Mouse (Mus musculus) gastrocnemius, postnatal 4 days (tissue): Measurements from ENCODE around the gene Dennd4b. TPM values are rescaled to one million over a fixed set of nuclear protein-coding genes. Genes with fewer than 3 reads are reported as not detected.
"Not testable (repeated sequence)": the region's sequence is repeated elsewhere in the genome, so short reads cannot be mapped to it uniquely, and the experiment has no call there.

Experiments used
- DNase-seq, 2 experiments: peaks; one replicate each; pipeline ENCODE4 v3.0.0; 2021 to 2022; ENCODE audit warnings: low spot score in 2 of 2, mixed read lengths in 2 of 2
- total RNA-seq, 2 experiments: library from RNA; stranded (reverse); gene quantifications; 2 replicates each; pipeline ENCODE4 v1.2.3; 2021

Gene Dennd4b
- total RNA-seq, 2 experiments from 2014 or later: 26.1 to 27.2 TPM

- DNase-seq: not testable (repeated sequence)
Observed at GRCm38 (mm10) chr3:90252659-90253058, 12.3 kb upstream of the Dennd4b start.

DNA sequence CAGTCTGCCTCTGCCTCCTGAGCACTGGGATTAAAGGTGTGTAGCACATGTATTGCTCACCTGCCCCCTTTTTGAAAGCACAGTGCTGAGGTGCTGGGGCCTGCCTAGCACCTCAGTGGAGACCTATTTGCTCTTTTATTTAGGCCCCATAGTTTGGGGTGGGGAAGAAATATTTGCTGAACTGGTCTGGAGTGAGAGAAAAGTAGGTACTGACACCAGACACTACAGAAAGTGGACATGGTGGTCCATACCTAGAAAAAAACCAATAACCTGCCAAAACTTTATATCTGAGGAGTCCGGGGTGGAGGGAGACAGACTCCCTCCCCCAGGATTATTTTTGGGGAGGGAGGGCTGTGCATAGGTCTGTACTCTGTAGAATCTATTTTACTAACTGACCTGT lies 11.8 kb upstream of the Dennd4b start:
- not testable (repeated sequence) for DNase-seq

DNA sequence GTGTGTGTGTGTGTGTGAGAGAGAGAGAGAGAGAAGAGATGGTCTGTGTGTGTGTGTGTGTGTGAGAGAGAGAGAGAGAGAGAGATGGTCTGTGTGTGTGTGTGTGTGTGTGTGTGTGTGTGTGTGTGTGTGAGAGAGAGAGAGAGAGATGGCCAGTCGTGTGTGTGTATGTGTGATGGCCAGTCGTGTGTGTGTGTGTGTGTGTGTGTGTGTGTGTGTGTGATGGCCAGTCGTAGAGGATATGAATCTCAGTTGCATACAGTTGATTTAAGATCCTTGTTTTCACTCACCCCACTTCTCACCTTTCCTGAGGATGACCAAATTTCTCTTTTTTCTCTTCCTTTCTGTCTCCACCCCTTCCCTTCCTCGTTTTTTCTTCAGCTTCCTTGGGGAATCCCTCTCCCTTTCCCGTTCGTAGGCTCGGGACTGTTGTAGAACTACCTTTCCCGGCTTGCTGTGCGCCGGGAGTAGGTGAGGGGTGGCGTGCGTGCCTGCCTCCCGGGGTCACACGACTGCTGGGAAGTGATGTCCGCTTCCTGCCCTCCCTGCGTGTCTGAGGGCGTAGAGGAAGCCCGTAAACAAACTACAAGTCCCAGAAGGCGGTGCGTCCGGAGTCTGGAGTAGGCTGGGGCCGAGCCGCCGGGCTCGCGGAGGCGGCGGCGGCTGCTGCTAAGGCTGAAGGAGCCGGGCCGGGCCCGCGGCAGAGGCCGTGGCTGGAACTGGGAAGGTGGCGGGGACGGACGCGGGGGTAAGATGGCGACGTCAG lies 11.1 kb upstream of the Dennd4b start, which contains the start of gene Crtc2:
Gene Crtc2 (plus strand): TSS at position 511 of the 766 bp plus-strand sequence.
- peak; percentile 87 to 93 for DNase-seq

DNA sequence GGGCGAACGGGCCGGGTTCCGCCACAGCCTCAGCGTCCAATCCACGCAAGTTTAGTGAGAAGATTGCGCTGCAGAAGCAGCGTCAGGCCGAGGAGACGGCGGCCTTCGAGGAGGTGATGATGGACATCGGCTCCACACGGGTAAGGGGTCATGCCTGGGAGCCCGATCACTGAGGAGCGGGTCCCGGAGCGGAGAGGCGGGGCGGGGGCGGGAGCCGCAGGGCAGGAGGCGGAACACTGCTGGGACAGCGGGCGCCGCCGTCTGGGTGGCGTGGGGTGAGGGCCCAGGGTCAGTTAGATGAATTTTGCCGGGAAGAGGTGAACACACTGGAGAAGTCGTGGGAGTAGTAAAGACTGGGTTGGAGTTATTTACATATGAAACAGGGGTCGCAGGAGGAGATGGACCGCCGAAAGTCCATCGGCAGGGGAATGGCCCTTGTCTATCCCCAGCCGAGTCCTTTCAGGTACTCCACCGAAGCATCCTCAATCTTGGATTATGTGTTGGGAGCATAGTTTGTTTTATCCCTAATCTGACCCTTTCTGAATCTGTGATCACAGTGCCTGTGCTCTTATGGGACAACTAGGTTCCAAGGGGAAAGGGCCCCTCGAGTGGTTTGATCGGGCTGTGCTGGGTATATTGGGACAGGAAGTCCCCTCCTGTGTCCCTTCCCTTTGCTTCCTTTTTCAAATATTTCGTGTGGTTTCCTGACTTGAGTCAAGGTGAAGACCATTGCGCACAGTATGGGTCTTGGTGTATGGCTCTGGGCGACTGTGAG lies 10.4 kb upstream of the Dennd4b start:
- DNase-seq: peak in 1 of 2 experiments; percentile 62

DNA sequence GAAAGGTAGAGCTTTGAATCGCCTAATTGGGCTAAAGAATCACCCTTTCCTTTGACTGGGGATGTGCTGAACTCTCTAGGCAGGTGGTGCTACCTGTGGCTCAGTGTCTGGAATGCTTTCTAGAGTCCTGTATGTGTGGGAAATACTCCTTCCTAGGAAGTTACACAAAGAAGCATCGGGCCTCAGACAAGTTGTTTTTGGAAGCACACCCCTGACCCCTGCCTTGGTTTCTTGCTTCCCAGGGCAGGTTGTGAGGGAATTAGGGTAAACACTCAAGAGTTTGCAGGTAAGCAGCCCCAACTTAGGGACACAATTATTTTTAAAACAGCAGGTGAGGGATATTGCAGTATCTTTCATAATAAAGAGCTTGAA lies 9.8 kb upstream of the Dennd4b start:
- DNase-seq: no peak

- no peak for DNase-seq
Observed at GRCm38 (mm10) chr3:90255784-90256353, 9.1 kb upstream of the Dennd4b start.

DNA sequence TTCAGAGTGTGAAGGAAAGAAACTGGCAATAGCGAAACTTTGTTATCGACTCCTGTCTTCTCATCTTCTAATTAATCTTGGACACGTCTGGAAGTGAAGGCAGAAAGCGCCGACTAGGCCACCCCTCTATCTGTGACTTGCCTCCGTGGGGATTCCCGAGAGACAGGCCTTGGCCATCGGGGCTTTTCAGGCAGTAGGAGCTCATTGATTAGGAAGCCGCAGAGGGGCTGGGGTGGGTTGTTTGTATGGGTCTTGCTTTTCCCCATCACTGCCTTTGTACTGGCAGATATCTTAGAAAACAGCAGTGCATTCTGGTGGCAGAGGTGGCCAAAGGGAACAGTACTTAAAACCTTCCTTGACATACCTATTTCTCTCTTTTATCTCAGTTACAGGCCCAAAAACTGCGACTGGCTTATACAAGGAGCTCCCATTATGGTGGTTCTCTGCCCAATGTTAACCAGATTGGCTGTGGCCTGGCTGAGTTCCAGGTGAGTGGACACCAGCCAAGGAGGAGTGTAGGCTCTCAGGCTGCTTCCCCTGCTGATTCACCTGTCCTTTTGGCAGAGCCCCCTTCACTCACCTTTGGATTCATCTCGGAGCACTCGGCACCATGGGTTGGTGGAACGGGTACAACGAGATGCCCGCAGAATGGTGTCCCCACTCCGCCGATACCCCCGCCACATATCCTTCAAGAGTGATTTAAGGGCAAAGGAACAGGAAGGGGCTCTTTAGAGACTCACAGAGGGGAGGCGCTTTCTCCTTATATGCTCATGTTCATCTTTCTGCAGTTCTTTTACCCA lies 8.1 kb upstream of the Dennd4b start:
- DNase-seq: no peak

DNA sequence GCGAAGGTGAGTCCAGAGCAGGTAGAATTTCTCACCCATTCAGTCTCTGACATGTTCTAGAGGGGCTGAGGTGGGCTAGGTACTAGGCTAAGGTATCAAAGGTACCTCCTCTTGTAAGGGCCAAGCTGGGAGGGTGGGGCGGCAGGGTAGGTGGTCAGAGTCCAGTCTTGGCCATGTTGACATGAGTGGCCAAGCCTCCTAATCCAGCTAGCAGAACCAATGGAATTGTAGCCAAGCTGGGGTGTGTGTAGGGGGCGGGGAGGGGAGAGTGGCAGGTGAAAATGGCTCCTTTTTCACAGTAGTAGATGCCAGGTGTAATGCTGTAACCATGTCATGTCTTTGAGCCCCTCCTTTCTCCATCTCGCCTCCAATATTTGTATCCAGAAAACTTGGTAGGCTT lies 6.5 kb upstream of the Dennd4b start:
- DNase-seq: no peak

GRCm38 (mm10) chr3:90263121-90263771 lies 1.7 kb upstream of the Dennd4b start:
- DNase-seq: no peak

GRCm38 (mm10) chr3:90264687-90265033 lies 325 bp upstream of the Dennd4b start:
- no peak for DNase-seq

DNA sequence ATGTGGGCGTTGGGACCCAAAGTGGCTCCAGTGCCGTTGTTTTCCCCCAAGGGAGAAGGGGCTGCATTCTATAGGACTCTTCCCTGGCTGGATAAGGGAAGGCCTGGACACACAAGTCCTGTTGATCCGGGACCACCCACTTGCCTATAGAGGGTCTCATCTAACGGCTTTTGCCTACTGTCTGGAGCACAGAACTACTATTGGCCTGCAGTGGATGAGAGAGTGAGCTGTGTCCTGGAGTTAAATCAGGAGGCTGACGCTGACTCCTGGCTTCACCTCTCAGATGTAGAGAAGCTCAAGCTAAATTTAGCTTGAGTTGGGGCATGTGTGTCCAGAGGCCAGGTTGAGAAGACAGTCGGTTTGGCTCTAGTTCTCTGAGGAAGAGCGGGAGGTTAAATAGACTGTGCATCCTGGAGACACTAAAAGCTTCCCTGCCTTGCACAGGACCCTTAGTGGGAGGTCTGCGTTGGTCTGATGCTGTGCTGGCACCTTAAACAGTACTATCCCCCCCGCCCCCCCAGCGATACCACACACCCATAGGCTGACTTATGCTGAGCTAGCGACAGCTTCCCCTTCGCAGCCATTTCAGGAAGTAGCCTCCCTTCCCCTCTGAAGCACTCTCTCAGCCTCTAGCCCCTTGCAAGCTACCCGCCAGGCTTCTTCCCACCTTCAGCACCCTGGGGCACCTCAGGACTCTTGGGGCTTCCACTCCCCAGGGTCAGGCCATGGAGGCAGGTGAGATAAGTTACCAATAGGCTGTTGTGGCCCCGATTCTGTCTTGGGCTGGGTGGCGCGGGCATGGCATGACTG lies 1.2 kb downstream of the Dennd4b start:
- no peak for DNase-seq

GRCm38 (mm10) chr3:90266901-90267775 lies 2.2 kb downstream of the Dennd4b start:
- DNase-seq: no peak

DNA sequence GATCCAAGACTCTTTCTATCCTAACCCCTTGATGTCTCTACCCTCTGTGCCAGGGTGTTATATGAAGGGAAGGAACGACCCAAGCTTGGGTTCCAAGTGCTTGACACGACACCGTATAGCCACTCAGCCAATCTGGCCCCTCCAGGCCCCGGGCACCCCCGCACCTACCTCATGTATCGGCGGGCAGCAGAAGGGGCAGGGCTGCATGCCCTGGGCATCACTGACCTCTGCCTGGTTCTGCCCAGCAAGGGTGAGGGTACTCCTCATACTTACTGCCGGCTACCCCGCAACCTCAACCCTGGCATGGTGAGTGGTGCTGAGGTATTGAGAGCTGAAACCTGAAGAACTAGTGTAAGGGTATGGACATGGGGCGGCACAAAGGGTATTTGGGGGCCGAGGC lies 3.2 kb downstream of the Dennd4b start:
- no peak for DNase-seq

DNA sequence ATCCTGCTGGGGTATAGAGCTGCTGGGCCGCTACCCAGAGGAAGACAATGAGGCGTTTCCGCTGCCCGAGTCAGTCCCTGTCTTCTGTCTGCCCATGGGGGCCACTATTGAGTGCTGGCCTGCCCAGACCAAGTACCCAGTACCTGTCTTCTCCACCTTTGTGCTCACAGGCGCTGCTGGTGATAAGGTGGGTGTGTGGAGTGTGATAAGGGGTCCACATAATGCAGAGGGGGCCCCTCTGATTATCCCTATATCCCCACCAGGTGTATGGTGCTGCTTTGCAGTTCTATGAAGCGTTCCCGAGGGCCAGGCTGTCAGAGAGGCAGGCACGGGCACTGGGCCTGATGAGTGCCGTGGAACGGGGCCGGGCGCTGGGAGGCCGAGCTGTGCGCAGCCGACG lies 4.0 kb downstream of the Dennd4b start:
- no peak for DNase-seq

- DNase-seq: no peak
Observed at GRCm38 (mm10) chr3:90270784-90271183, 5.8 kb downstream of the Dennd4b start.

- no peak for DNase-seq
Observed at GRCm38 (mm10) chr3:90272170-90272569, 7.2 kb downstream of the Dennd4b start.

GRCm38 (mm10) chr3:90273855-90274254 lies 8.9 kb downstream of the Dennd4b start:
- DNase-seq: no peak

DNA sequence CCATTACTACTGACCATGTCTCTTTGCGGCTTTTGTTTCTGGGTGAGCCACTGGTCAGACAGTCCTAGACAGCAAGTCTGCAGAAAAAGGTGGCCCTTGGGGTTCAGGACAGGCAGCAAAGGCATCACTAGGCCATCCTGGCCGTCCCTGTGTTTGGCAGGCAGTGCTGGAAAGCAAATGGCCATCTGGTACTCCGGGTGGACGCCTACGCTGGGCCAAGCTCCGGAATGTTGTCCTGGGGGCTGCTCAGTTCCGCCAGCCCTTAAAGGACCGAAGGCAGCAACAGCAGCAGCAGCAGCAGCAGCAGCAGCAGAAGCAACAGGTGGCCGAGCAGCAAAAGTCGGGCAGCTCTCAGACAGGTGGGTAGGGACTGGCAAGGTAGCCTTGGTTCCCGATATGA lies 10.3 kb downstream of the Dennd4b start:
- no peak for DNase-seq

GRCm38 (mm10) chr3:90276858-90277257 lies 11.9 kb downstream of the Dennd4b start:
- no peak for DNase-seq
